Comparison of ENCODE assay signal across 11 mouse cellular contexts in the genomic region with DNA sequence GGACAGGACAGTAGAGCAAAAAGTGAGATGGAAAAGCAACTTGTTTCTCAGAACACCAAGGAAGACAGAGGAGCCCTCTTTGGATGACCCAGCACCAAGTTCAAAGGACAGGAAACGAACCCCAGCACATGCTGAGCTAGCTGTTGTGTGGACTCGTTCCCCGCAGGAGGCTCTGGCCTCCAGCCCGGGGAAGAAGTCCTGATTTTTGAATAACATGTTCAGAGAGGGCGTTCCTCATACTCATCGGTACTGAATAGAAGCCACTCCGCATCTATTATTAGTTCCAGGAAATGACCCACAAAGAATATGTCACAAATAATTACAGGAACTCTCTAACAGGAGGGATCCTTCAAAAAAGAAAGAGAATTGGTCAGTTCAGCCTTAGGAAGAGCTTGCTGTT. TPM values are rescaled to one million over a fixed set of nuclear protein-coding genes. Genes with fewer than 3 reads are reported as not detected.
DNase-seq lines count a peak whose midpoint lies in the region; ATAC-seq and TF ChIP-seq lines count a peak whose summit lies in the region.
"Had no signal": no experiment of that assay in that cellular context is flagged by ENCODE, and none has a peak within 500 bp of the region (broad histone marks: within the 10 kb centered on the region; RNA-seq: fewer than 3 reads in every experiment).

No protein-coding gene starts in this region.

- no peaks in the 10 kb centered on the region for H3K36me3 ChIP-seq in forebrain, embryonic 12.5 days (replicated peaks)
- no peaks in the 10 kb centered on the region for H3K36me3 ChIP-seq in forebrain, embryonic 14.5 days (ENCODE audit: control insufficient read depth, insufficient read depth, low read length)
- no peaks in the 10 kb centered on the region for H3K36me3 ChIP-seq in lung, embryonic 14.5 days (ENCODE audit: insufficient read depth)
- no peaks in the 10 kb centered on the region for H3K36me3 ChIP-seq in forebrain, embryonic 15.5 days
- H3K36me3 ChIP-seq: limb, embryonic 12.5 days; neural tube, embryonic 12.5 days had no signal

- 0 out of 2 replicates have a peak overlapping the region, but pooled peaks have one; percentile 8 for H3K27ac ChIP-seq in forebrain, embryonic 12.5 days
- no peak overlapping the region for H3K27ac ChIP-seq in forebrain, embryonic 14.5 days (ENCODE audit: low read depth, low read length)
- H3K27ac ChIP-seq in lung, embryonic 14.5 days (ENCODE audit: low read depth) = peak overlapping the region; percentile 24; the same call in 1 of the 2 replicates
- H3K27ac ChIP-seq in forebrain, embryonic 15.5 days (replicated peaks) = no peak overlapping the region
- H3K27ac ChIP-seq: limb, embryonic 12.5 days; neural tube, embryonic 12.5 days had no signal

- no peak for ATAC-seq in forebrain, embryonic 12.5 days (ENCODE audit: low FRiP score)
- no peak for ATAC-seq in forebrain, embryonic 14.5 days
- no peak for ATAC-seq in lung, embryonic 14.5 days (ENCODE audit: insufficient read depth)
- ATAC-seq in forebrain, embryonic 15.5 days (replicated peaks) = no peak

- no peak for DNase-seq in forebrain, embryonic 14.5 days (ENCODE audit: low spot score)
- DNase-seq in Muller cell, postnatal 12 days (ENCODE audit: inconsistent ontology term) = peak; percentile 91
- peak; percentile 54 to 66 for DNase-seq in heart, postnatal 10 days
- peak; percentile 59 for DNase-seq in lung, embryonic 14.5 days
- no peak for DNase-seq in ovary, adult 18-20 months (ENCODE audit: low spot score)
- no peak for DNase-seq in right cerebral cortex, postnatal 36 days (ENCODE audit: low spot score in 2 of 2)

- intact Hi-C loops in heart, postnatal 10 days (cut with DNase I) = loop anchor here (2.0 to 5.0 kb wide), 2 partner anchors 65 to 699 kb away; a partner anchor contains a TSS

- no peak overlapping the region for H3K4me3 ChIP-seq in forebrain, embryonic 12.5 days (replicated peaks)
- H3K4me3 ChIP-seq in forebrain, embryonic 14.5 days (ENCODE audit: low read depth, low read length) = no peak overlapping the region
- H3K4me3 ChIP-seq in lung, embryonic 14.5 days (ENCODE audit: low read depth, low read length) = no peak overlapping the region
- H3K4me3 ChIP-seq in forebrain, embryonic 15.5 days = no peak overlapping the region
- H3K4me3 ChIP-seq: limb, embryonic 12.5 days; neural tube, embryonic 12.5 days had no signal

- H3K9ac ChIP-seq in forebrain, embryonic 12.5 days = no peak overlapping the region
- no peak overlapping the region for H3K9ac ChIP-seq in forebrain, embryonic 14.5 days (ENCODE audit: low read length)
- no peak overlapping the region for H3K9ac ChIP-seq in lung, embryonic 14.5 days
- no peak overlapping the region for H3K9ac ChIP-seq in forebrain, embryonic 15.5 days (replicated peaks)
- H3K9ac ChIP-seq: limb, embryonic 12.5 days; neural tube, embryonic 12.5 days had no signal

- no peaks in the 10 kb centered on the region for H3K9me3 ChIP-seq in forebrain, embryonic 12.5 days
- H3K9me3 ChIP-seq in forebrain, embryonic 14.5 days (replicated peaks; ENCODE audit: control insufficient read depth, low read length) = no peaks in the 10 kb centered on the region
- H3K9me3 ChIP-seq in lung, embryonic 14.5 days (ENCODE audit: low read depth, low read length) = no peaks in the 10 kb centered on the region
- H3K9me3 ChIP-seq in forebrain, embryonic 15.5 days = no peaks in the 10 kb centered on the region
- H3K9me3 ChIP-seq: limb, embryonic 12.5 days; neural tube, embryonic 12.5 days had no signal

- no peak overlapping the region for H3K4me2 ChIP-seq in forebrain, embryonic 12.5 days
- H3K4me2 ChIP-seq in forebrain, embryonic 14.5 days (ENCODE audit: low read length) = no peak overlapping the region
- H3K4me2 ChIP-seq in lung, embryonic 14.5 days = no peak overlapping the region
- H3K4me2 ChIP-seq in forebrain, embryonic 15.5 days (replicated peaks) = no peak overlapping the region
- H3K4me2 ChIP-seq: limb, embryonic 12.5 days; neural tube, embryonic 12.5 days had no signal

- peaks cover 5% of the 10 kb centered on the region for H3K4me1 ChIP-seq in forebrain, embryonic 12.5 days
- H3K4me1 ChIP-seq in forebrain, embryonic 14.5 days (ENCODE audit: control insufficient read depth, insufficient read depth, low read length) = no peaks in the 10 kb centered on the region
- peaks cover 5% of the 10 kb centered on the region; the same call in 1 of the 2 replicates for H3K4me1 ChIP-seq in lung, embryonic 14.5 days (ENCODE audit: insufficient read depth)
- no peaks in the 10 kb centered on the region for H3K4me1 ChIP-seq in forebrain, embryonic 15.5 days
- H3K4me1 ChIP-seq: neural tube, embryonic 12.5 days had no signal

- no peak for TF ChIP-seq CTCF in lung, embryonic 14.5 days (IDR thresholded peaks at IDR 0.05; ENCODE audit: low read depth)

- WGBS in forebrain, embryonic 12.5 days = 36% methylated on average over 7 of the region's 7 CpGs
- WGBS in forebrain, embryonic 14.5 days = 31% methylated on average over 7 of the region's 7 CpGs
- 28% methylated on average over 7 of the region's 7 CpGs for WGBS in lung, embryonic 14.5 days
- 24% methylated on average over 7 of the region's 7 CpGs for WGBS in forebrain, embryonic 15.5 days

- H3K27me3 ChIP-seq in forebrain, embryonic 12.5 days = no peaks in the 10 kb centered on the region
- no peaks in the 10 kb centered on the region for H3K27me3 ChIP-seq in forebrain, embryonic 14.5 days (replicated peaks; ENCODE audit: control insufficient read depth, insufficient read depth, low read length)
- H3K27me3 ChIP-seq in lung, embryonic 14.5 days (ENCODE audit: insufficient read depth, low read length) = no peaks in the 10 kb centered on the region
- no peaks in the 10 kb centered on the region for H3K27me3 ChIP-seq in forebrain, embryonic 15.5 days
- H3K27me3 ChIP-seq: CH12.LX; limb, embryonic 12.5 days; neural tube, embryonic 12.5 days had no signal

RNA-seq across cellular contexts. Expression of a gene that starts 18.8 kb away (rescaled TPM):
- polyA plus RNA-seq in forebrain, embryonic 12.5 days (2016; fragmentation: Nextera tagmentation; extraction: Ambion mirVana) = 0.14 and 0.26 TPM in 2 replicates
- 0.14 and 0.23 TPM in 2 replicates for polyA plus RNA-seq in forebrain, embryonic 14.5 days (2014; fragmentation: Nextera tagmentation; extraction: Ambion mirVana)
- 1 to 10 TPM; 1.8 to 1.9 TPM for total RNA-seq in heart, postnatal 10 days (2021)
- polyA plus RNA-seq in lung, embryonic 14.5 days (2014; fragmentation: Nextera tagmentation; extraction: Ambion mirVana) = 0.09 and 0.13 TPM in 2 replicates
- polyA plus RNA-seq in forebrain, embryonic 15.5 days (2015; fragmentation: Nextera tagmentation; extraction: Ambion mirVana) = 0.28 and 0.50 TPM in 2 replicates

Comparison
In these comparisons a context has a peak if more than half of its experiments do, and no peak if none do; other contexts are left out.
1. H3K27ac ChIP-seq: peak in forebrain, embryonic 12.5 days (single experiment) and lung, embryonic 14.5 days (single experiment); none in forebrain, embryonic 14.5 days (single experiment) and forebrain, embryonic 15.5 days (single experiment).
2. DNase-seq: peak in Muller cell, postnatal 12 days (single experiment), heart, postnatal 10 days (2 of 2) and lung, embryonic 14.5 days (single experiment); none in forebrain, embryonic 14.5 days (single experiment), ovary, adult 18-20 months (single experiment) and right cerebral cortex, postnatal 36 days (0 of 2).